Mouse (Mus musculus): ENCODE measurements at regions not wholly inside any gene's neighbourhood (a gene's known extent, or its start where the extent isn't known, plus 50 kb on each side); places are given as distances from the start of the nearest gene placed in this dataset.

DNA sequence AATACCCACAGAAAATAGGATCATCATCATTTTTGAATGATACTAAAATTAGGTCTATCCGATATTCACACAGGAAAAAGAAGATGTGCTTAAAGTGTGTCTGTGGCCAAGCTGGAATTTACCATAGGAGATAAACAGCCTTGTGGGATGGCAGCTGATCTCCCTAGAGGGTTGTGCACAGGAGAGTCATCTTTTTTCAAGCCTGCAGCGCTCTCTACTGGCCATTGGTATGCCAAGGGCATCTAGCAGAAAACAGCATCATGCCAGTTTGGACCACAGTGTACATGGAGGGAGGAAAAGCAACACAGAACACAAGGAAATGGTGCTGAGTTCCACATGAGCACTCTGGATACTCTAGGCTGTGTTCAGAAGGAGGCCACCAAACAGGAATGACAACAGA lies 74.1 kb upstream of the Diaph3 start:
- TF ChIP-seq HCFC1 (IDR thresholded peaks at IDR 0.05; ENCODE audit: borderline replicate concordance, insufficient read depth, low read length) (no peak), ZC3H11A (IDR thresholded peaks at IDR 0.05; ENCODE audit: borderline replicate concordance, low read depth, low read length) (peak; percentile 94), ZNF384 (IDR thresholded peaks at IDR 0.05; ENCODE audit: low read depth, low read length) (no peak), CHD2 (IDR thresholded peaks at IDR 0.05; ENCODE audit: low read depth, low read length) (no peak), MAFK (IDR thresholded peaks at IDR 0.05; ENCODE audit: insufficient read depth, low read depth, low read length) (no peak)
- H3K36me3 ChIP-seq (ENCODE audit: control insufficient read depth, insufficient read depth, low read length, poor library complexity, severe bottlenecking), result no peaks in the 10 kb centered on the region
- H3K27ac ChIP-seq (ENCODE audit: insufficient read depth, low read depth, low read length, poor library complexity, severe bottlenecking), result no peak overlapping the region
- no peak overlapping the region for H3K4me3 ChIP-seq (ENCODE audit: insufficient read depth in 1 of 2, low read depth in 1 of 2, low read length in 2 of 2, poor library complexity in 1 of 2, severe bottlenecking in 1 of 2)
- H3K4me1 ChIP-seq (ENCODE audit: control insufficient read depth in 2 of 2, insufficient read depth in 2 of 2, low read length in 2 of 2, poor library complexity in 1 of 2), result no peaks in the 10 kb centered on the region
- DNase-seq (ENCODE audit: low read depth, low spot score), result peak; percentile 47
- H3K9ac ChIP-seq (ENCODE audit: insufficient read depth, low read depth, low read length, poor library complexity, severe bottlenecking), result no peak overlapping the region
- in situ Hi-C loops (cut with MboI; ENCODE audit: low sequenced_read_pairs in 2 of 2, unreplicated experiment in 2 of 2), result loop anchor here in 1 of 2 experiments (25.0 kb wide), 1 partner anchor 222 kb away; no protein-coding TSS in a partner anchor
- H3K9me3 ChIP-seq (ENCODE audit: control insufficient read depth, insufficient read depth, low read depth, low read length), result no peaks in the 10 kb centered on the region

GRCm38 (mm10) chr14:87217042-87217441 lies 76.0 kb upstream of the Diaph3 start:
- TF ChIP-seq CHD2 (IDR thresholded peaks at IDR 0.05; ENCODE audit: low read depth, low read length) (no peak), MAFK (IDR thresholded peaks at IDR 0.05; ENCODE audit: insufficient read depth, low read depth, low read length) (no peak), HCFC1 (IDR thresholded peaks at IDR 0.05; ENCODE audit: borderline replicate concordance, insufficient read depth, low read length) (no peak), ZNF384 (IDR thresholded peaks at IDR 0.05; ENCODE audit: low read depth, low read length) (no peak), ZC3H11A (IDR thresholded peaks at IDR 0.05; ENCODE audit: borderline replicate concordance, low read depth, low read length) (no peak)
- no peaks in the 10 kb centered on the region for H3K9me3 ChIP-seq (ENCODE audit: control insufficient read depth, insufficient read depth, low read depth, low read length)
- in situ Hi-C loops (cut with MboI; ENCODE audit: low sequenced_read_pairs in 2 of 2, unreplicated experiment in 2 of 2), result loop anchor here in 1 of 2 experiments (25.0 kb wide), 1 partner anchor 220 kb away; no protein-coding TSS in a partner anchor

DNA sequence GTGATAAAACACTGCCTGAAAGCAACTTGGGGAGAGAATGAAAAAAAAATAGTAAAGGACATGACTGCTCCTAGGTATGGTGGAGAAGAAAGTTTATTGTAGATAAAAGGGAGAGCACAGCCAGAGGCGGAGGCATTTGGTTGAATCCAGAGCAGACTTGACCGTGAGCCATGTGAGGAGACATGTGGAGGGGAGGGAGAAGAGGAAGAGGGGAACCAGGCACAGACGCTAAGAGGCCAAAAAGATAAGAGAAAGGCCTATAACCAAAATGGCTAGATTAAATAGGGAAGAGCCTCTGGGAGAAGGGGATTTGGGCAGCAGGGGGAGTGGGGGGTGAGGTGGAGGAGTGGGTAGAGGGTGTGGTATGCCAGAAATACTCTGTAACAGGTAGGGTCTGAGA lies 78.9 kb upstream of the Diaph3 start:
- no peak for TF ChIP-seq MAFK (IDR thresholded peaks at IDR 0.05; ENCODE audit: insufficient read depth, low read depth, low read length)
- TF ChIP-seq CHD2 (IDR thresholded peaks at IDR 0.05; ENCODE audit: low read depth, low read length), result no peak
- no peak for TF ChIP-seq HCFC1 (IDR thresholded peaks at IDR 0.05; ENCODE audit: borderline replicate concordance, insufficient read depth, low read length)
- no peak for TF ChIP-seq ZC3H11A (IDR thresholded peaks at IDR 0.05; ENCODE audit: borderline replicate concordance, low read depth, low read length)

More at GRCm38 (mm10) chr14:87217042-87217441, 76.0 kb upstream of the Diaph3 start:
- Histone ChIP-seq H3K36me3 (ENCODE audit: control insufficient read depth, insufficient read depth, low read length, poor library complexity, severe bottlenecking) (no peaks in the 10 kb centered on the region), H3K4me1 (ENCODE audit: control insufficient read depth in 2 of 2, insufficient read depth in 2 of 2, low read length in 2 of 2, poor library complexity in 1 of 2) (no peaks in the 10 kb centered on the region), H3K9ac (ENCODE audit: insufficient read depth, low read depth, low read length, poor library complexity, severe bottlenecking) (no peak overlapping the region), H3K27ac (ENCODE audit: insufficient read depth, low read depth, low read length, poor library complexity, severe bottlenecking) (no peak overlapping the region), H3K4me3 (ENCODE audit: insufficient read depth in 1 of 2, low read depth in 1 of 2, low read length in 2 of 2, poor library complexity in 1 of 2, severe bottlenecking in 1 of 2) (no peak overlapping the region)
- no peak for DNase-seq (ENCODE audit: low read depth, low spot score)

DNA sequence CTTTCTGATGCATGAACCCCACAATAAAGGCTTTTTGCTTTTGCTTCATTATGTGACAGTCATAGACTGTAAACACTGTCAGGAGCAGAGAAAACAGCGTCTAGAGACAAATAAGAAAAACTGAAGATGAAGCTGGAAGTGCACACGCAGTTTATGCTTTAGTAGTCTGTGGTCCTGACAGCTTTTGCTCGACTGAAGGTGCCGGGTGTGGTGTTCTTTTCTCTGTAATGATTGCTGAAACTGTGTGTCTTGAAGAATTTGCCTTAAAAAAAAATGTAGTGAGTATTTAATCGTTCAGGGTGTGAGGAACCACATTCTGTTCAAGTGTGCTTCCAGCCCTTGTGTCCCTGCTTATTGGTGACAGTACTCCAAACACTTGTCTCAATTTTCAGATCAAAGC lies 83.8 kb upstream of the Diaph3 start:
- no peaks in the 10 kb centered on the region for H3K4me1 ChIP-seq (ENCODE audit: control insufficient read depth in 2 of 2, insufficient read depth in 2 of 2, low read length in 2 of 2, poor library complexity in 1 of 2)
- no peak overlapping the region for H3K4me3 ChIP-seq (ENCODE audit: insufficient read depth in 1 of 2, low read depth in 1 of 2, low read length in 2 of 2, poor library complexity in 1 of 2, severe bottlenecking in 1 of 2)
- no peaks in the 10 kb centered on the region for H3K9me3 ChIP-seq (ENCODE audit: control insufficient read depth, insufficient read depth, low read depth, low read length)
- H3K27ac ChIP-seq (ENCODE audit: insufficient read depth, low read depth, low read length, poor library complexity, severe bottlenecking), result no peak overlapping the region
- in situ Hi-C loops (cut with MboI; ENCODE audit: low sequenced_read_pairs in 2 of 2, unreplicated experiment in 2 of 2), result loop anchor here in 1 of 2 experiments (25.0 kb wide), 1 partner anchor 212 kb away; no protein-coding TSS in a partner anchor
- TF ChIP-seq ZC3H11A (IDR thresholded peaks at IDR 0.05; ENCODE audit: borderline replicate concordance, low read depth, low read length) (no peak), HCFC1 (IDR thresholded peaks at IDR 0.05; ENCODE audit: borderline replicate concordance, insufficient read depth, low read length) (no peak), ZNF384 (IDR thresholded peaks at IDR 0.05; ENCODE audit: low read depth, low read length) (no peak), MAFK (IDR thresholded peaks at IDR 0.05; ENCODE audit: insufficient read depth, low read depth, low read length) (no peak), CHD2 (IDR thresholded peaks at IDR 0.05; ENCODE audit: low read depth, low read length) (no peak)
- H3K9ac ChIP-seq (ENCODE audit: insufficient read depth, low read depth, low read length, poor library complexity, severe bottlenecking), result no peak overlapping the region
- H3K36me3 ChIP-seq (ENCODE audit: control insufficient read depth, insufficient read depth, low read length, poor library complexity, severe bottlenecking), result no peaks in the 10 kb centered on the region
- DNase-seq (ENCODE audit: low read depth, low spot score), result no peak

More for the DNA sequence above, 78.9 kb upstream of the Diaph3 start:
- no peak overlapping the region for H3K27ac ChIP-seq (ENCODE audit: insufficient read depth, low read depth, low read length, poor library complexity, severe bottlenecking)
- in situ Hi-C loops (cut with MboI; ENCODE audit: low sequenced_read_pairs in 2 of 2, unreplicated experiment in 2 of 2), result loop anchor here in 1 of 2 experiments (25.0 kb wide), 1 partner anchor 217 kb away; no protein-coding TSS in a partner anchor
- no peak overlapping the region for H3K9ac ChIP-seq (ENCODE audit: insufficient read depth, low read depth, low read length, poor library complexity, severe bottlenecking)
- H3K4me3 ChIP-seq (ENCODE audit: insufficient read depth in 1 of 2, low read depth in 1 of 2, low read length in 2 of 2, poor library complexity in 1 of 2, severe bottlenecking in 1 of 2), result no peak overlapping the region
- no peak for DNase-seq (ENCODE audit: low read depth, low spot score)
- H3K4me1 ChIP-seq (ENCODE audit: control insufficient read depth in 2 of 2, insufficient read depth in 2 of 2, low read length in 2 of 2, poor library complexity in 1 of 2), result no peaks in the 10 kb centered on the region
- no peaks in the 10 kb centered on the region for H3K36me3 ChIP-seq (ENCODE audit: control insufficient read depth, insufficient read depth, low read length, poor library complexity, severe bottlenecking)
- no peaks in the 10 kb centered on the region for H3K9me3 ChIP-seq (ENCODE audit: control insufficient read depth, insufficient read depth, low read depth, low read length)
